Mouse (Mus musculus) limb, embryonic 12.5 days (tissue): ENCODE measurements around the gene Pik3c2a. TPM values are rescaled to one million over a fixed set of nuclear protein-coding genes. Genes with fewer than 3 reads are reported as not detected.
A peak's percentile ranks its signal among the peaks of the same experiment; 100 is the strongest.

Experiments used
- ATAC-seq: fragments of 200-750 bp; cut with Nextera tagmentation; 2 replicates; pipeline ENCODE4 v1.8.0; 2017; ENCODE audit warnings: low read depth, moderate TSS enrichment; ENCODE audit not compliant: insufficient number of reproducible peaks, insufficient read depth, low FRiP score, low TSS enrichment
- H3K27ac ChIP-seq: fragments of 300-500 bp; sonication (generic); 2 replicates; pipeline ENCODE4 v1.5.1; 2016; ENCODE audit warnings: mild to moderate bottlenecking, moderate library complexity
- H3K27me3 ChIP-seq: fragments of 300-500 bp; sonication (generic); 2 replicates; pipeline ENCODE4 v1.6.1; 2016; ENCODE audit warnings: mild to moderate bottlenecking, moderate library complexity
- H3K36me3 ChIP-seq: fragments of 300-500 bp; sonication (generic); 2 replicates; pipeline ENCODE4 v1.6.1; 2016; ENCODE audit warnings: mild to moderate bottlenecking, moderate library complexity
- H3K4me1 ChIP-seq: fragments of 300-500 bp; sonication (generic); replicated peaks from 2 replicates; pipeline ENCODE4 v1.6.1; 2016
- H3K4me2 ChIP-seq: fragments of 300-500 bp; sonication (generic); 2 replicates; pipeline ENCODE4 v1.6.1; 2016; ENCODE audit warnings: mild to moderate bottlenecking, moderate library complexity
- H3K4me3 ChIP-seq: fragments of 300-500 bp; sonication (generic); replicated peaks from 2 replicates; pipeline ENCODE4 v1.5.1; 2016; ENCODE audit warnings: mild to moderate bottlenecking
- H3K9ac ChIP-seq: fragments of 300-500 bp; sonication (generic); replicated peaks from 2 replicates; pipeline ENCODE4 v1.6.1; 2016; ENCODE audit warnings: mild to moderate bottlenecking, moderate library complexity
- H3K9me3 ChIP-seq: fragments of 300-500 bp; sonication (generic); 2 replicates; pipeline ENCODE4 v1.6.1; 2016; ENCODE audit warnings: mild to moderate bottlenecking, moderate library complexity
- WGBS: fragments of 180-500 bp; shearing (Covaris S2); methylation state at CpG from one replicate; pipeline ENCODE4 v1.1.7; 2016; 5-methylcytosine and 5-hydroxymethylcytosine counted together
- polyA plus RNA-seq: library from polyadenylated mRNA; unstranded; fragments of >200 nt; fragmentation: Nextera tagmentation; extraction: Ambion mirVana; gene quantifications from 2 replicates; pipeline ENCODE4 v1.2.1, GENCODE M21; 2016

Gene Pik3c2a
- polyA plus RNA-seq, 1 experiment from 2014 or later: 38.5 TPM

DNA sequence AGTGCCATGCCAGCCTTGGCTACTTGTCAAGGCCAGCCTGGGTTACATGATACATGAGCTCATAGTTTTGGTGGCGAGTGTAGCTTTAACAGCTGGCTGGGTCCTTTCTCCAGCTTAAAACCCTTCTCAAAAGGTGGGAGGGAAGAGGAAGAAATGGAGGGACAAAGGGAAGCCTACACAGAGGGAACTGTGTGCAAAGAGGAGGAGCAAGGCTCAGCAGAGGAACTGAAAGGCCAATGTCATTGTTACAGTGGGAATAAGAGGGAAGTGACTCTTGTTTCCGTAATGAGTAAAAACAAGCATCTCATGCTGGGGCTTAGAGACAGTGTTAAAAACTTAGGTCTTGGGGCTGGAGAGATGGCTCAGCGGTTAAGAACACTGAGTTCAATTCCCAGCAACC, 3.4 kb upstream of the Pik3c2a start:
- no peaks in the 10 kb centered on the region for H3K36me3 ChIP-seq
- no peaks in the 10 kb centered on the region for H3K9me3 ChIP-seq
- peaks cover 19% of the 10 kb centered on the region for H3K4me1 ChIP-seq
- H3K4me3 ChIP-seq: no peak overlapping the region
- no peak overlapping the region for H3K4me2 ChIP-seq
- no peak for ATAC-seq
- H3K9ac ChIP-seq: no peak overlapping the region
- H3K27me3 ChIP-seq: no peaks in the 10 kb centered on the region
- H3K27ac ChIP-seq: no peak overlapping the region
- WGBS: 80% methylated on average over 3 of the region's 3 CpGs

DNA sequence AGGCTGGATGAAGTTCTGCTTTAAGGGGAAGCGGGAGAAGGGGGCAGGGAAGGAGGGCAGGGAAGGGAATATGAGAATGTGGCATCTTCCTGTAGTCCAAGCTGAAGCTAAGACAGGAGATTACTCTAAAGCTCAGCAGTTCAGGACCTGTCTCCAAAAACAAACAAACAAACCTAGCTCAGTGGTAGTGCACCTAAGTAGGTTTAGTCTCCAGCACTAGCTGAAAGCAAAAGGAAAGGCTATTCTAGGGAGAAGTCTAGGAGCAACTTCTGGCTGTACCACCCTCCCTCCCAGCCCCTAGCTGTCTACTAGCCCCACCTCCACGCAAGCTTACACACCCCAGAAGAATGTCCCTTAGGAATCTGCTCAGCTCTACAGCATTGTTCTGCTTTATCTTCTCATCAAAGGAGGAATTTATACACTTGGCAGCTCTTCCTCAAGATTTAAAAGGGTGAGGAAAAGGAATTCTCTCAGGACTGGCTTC, 1.1 kb upstream of the Pik3c2a start:
- Histone ChIP-seq H3K9me3 (no peaks in the 10 kb centered on the region), H3K4me2 (peak overlapping the region; percentile 82), H3K36me3 (no peaks in the 10 kb centered on the region), H3K27me3 (no peaks in the 10 kb centered on the region), H3K9ac (peak overlapping the region; percentile 66), H3K27ac (peak overlapping the region; percentile 95), H3K4me3 (peak overlapping the region; percentile 93), H3K4me1 (peaks cover 27% of the 10 kb centered on the region)
- 0% methylated on average over 2 of the region's 2 CpGs for WGBS
- ATAC-seq: no peak

DNA sequence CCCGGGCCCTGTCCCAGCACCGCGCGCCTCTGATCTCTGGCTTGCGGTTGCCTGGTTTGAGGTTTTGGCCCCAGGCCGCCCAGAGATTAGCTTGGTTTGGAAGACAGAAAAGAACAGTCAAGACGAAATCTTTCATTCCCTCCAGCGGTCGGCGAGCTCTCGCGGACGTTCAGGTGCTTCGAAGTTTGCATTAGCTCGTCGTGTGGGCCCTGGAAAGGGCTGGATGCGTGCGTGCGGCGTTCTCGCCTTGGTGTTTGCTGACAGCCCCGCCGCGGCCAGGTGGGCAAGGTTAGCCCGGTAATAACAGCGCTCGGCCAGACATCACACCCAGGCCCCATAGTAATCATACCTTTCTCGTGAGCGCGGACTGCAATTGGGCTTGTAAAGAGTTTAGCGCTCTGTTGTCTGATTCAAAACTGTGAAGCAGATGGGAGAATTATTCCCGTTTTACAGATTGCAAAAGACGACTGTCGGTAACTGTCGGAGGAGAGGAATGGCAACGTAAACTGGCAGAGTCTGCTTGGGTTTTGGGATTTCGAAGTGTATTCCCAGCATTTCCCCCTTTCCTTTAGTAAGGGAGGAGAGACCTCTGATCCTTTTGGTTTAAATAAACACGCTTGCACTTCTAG, 562 bp upstream of the Pik3c2a start:
- ATAC-seq: no peak
- WGBS: under 1% methylated on average over 38 of the region's 38 CpGs

DNA sequence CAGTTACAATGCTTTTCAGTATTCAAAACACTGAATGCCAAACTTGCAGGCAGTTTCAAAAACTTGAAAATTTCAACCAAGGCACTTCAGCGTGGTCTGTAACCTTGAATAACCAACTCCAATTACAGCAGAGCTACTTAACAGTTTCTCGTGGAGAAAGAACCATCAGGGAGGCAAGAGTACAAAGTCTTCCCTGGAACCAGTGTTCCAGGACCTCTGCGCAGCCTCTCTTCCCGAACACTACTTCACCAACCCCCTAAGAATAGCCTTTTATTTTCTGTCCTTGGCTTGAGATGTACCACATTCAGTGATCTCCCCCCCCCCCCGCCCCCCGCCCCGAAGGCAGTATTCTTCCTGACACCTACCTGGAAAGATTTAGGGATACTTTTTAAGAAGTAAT, 1.0 kb downstream of the Pik3c2a start:
- Histone ChIP-seq H3K27me3 (no peaks in the 10 kb centered on the region), H3K9ac (peak overlapping the region; percentile 96), H3K27ac (no peak overlapping the region), H3K4me2 (peak overlapping the region; percentile 82), H3K9me3 (no peaks in the 10 kb centered on the region), H3K4me1 (peaks cover 27% of the 10 kb centered on the region), H3K36me3 (peaks cover 6% of the 10 kb centered on the region; the same call in 1 of the 2 replicates), H3K4me3 (peak overlapping the region; percentile 93)
- ATAC-seq: no peak
- 6% methylated on average over 7 of the region's 7 CpGs for WGBS

More for the DNA sequence above, 562 bp upstream of the Pik3c2a start:
- peak overlapping the region; percentile 66 for H3K9ac ChIP-seq
- H3K27me3 ChIP-seq: no peaks in the 10 kb centered on the region
- H3K4me1 ChIP-seq: peaks cover 27% of the 10 kb centered on the region
- H3K4me3 ChIP-seq: peak overlapping the region; percentile 93
- H3K4me2 ChIP-seq: peak overlapping the region; percentile 82
- H3K27ac ChIP-seq: peak overlapping the region; percentile 95
- H3K36me3 ChIP-seq: no peaks in the 10 kb centered on the region; the same call in 1 of the 2 replicates
- no peaks in the 10 kb centered on the region for H3K9me3 ChIP-seq

DNA sequence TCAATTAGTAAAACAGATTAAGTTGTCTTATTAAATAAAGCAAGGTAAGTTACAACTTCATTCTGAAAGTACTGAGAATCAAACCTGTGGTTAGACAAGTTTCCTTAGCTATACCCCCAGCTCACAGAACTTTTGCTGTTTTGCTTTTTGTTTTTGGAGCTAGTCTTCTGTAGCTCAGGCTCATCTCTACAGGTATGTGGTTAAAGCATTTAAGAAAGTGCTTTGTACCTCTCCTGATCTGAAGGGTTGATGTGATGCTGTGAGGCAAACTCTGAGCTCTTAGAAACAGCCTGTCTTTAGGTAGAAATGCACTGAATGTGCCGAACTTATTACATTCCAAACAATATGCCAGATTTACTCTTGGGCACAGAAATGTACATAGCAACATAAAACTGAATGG, 1.9 kb downstream of the Pik3c2a start:
- Histone ChIP-seq H3K9me3 (no peaks in the 10 kb centered on the region), H3K4me3 (peak overlapping the region; percentile 93; the same call in 1 of the 2 replicates), H3K9ac (no peak overlapping the region), H3K4me1 (peaks cover 27% of the 10 kb centered on the region), H3K27me3 (no peaks in the 10 kb centered on the region), H3K27ac (no peak overlapping the region), H3K36me3 (peaks cover 6% of the 10 kb centered on the region; the same call in 1 of the 2 replicates), H3K4me2 (peak overlapping the region; percentile 82)
- 82% methylated on average over 1 of the region's 1 CpGs for WGBS
- no peak for ATAC-seq

DNA sequence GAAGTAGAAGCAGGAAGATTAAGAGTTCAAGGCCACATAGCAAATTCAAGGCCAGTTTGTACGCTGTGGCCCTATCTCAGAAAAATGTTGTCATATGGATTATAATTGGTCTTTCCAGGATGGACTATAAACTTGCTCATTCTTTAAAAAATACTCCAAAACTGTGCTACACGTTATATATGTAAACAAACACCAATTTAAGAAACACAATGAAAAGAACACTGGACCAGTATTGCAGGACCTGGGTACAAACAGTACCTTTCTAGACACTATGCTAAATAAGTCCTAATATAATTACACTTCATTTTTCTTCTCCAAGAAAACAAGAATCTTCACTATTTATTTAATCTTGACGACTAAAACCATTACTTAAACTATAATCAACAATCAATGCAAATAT, 11.6 kb downstream of the Pik3c2a start:
- no peak overlapping the region for H3K4me3 ChIP-seq
- H3K27ac ChIP-seq: no peak overlapping the region
- H3K27me3 ChIP-seq: no peaks in the 10 kb centered on the region
- no peaks in the 10 kb centered on the region for H3K9me3 ChIP-seq
- no peak for ATAC-seq
- H3K4me1 ChIP-seq: no peaks in the 10 kb centered on the region
- H3K36me3 ChIP-seq: no peaks in the 10 kb centered on the region
- 90% methylated on average over 3 of the region's 3 CpGs for WGBS
- no peak overlapping the region for H3K4me2 ChIP-seq
- no peak overlapping the region for H3K9ac ChIP-seq

DNA sequence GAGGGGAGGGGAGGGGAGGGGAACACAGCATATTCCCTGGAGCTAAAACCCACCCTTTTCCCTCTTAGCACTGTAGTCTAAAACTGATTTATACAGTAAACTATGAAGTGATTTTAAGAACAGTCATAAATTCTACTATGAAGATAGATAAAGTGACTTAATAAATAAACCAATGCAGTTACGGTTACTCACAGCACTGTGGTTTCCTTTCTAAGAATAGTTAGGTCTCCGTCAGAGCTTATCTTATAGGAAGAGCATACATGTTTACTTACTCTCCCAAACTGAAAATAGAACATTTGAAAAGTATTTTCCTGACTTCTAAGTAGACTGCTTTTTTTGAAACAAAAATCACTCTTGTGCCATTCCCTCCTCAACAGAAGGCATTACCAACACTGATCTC, 12.3 kb downstream of the Pik3c2a start:
- Histone ChIP-seq H3K4me2 (no peak overlapping the region), H3K9ac (no peak overlapping the region), H3K4me3 (no peak overlapping the region), H3K4me1 (no peaks in the 10 kb centered on the region), H3K36me3 (no peaks in the 10 kb centered on the region), H3K27me3 (no peaks in the 10 kb centered on the region), H3K27ac (no peak overlapping the region), H3K9me3 (no peaks in the 10 kb centered on the region)
- no peak for ATAC-seq
- 85% methylated on average over 2 of the region's 2 CpGs for WGBS

DNA sequence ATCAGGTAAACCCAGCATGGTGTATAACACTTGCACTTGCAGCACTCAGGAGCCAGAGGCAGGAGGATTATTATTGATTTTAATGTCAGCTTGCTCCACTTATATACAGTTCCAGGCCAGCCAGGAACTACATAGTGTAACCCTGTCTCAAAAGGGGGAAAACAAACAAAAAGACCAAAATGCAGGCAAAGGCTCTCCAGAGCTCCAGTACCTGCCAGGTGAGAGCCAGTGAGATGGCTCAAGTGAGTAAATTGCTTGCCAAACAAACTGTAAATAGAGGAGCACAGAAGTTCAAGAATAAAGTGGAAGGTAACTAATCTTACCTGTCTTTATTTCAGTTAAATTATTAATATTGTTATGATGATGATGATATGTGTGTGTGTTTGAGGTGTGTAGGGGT, 16.0 kb downstream of the Pik3c2a start:
- Histone ChIP-seq H3K4me3 (no peak overlapping the region), H3K9ac (no peak overlapping the region), H3K4me1 (no peaks in the 10 kb centered on the region), H3K27ac (no peak overlapping the region), H3K4me2 (no peak overlapping the region), H3K9me3 (no peaks in the 10 kb centered on the region), H3K36me3 (no peaks in the 10 kb centered on the region; the same call in 1 of the 2 replicates), H3K27me3 (no peaks in the 10 kb centered on the region)
- ATAC-seq: no peak

DNA sequence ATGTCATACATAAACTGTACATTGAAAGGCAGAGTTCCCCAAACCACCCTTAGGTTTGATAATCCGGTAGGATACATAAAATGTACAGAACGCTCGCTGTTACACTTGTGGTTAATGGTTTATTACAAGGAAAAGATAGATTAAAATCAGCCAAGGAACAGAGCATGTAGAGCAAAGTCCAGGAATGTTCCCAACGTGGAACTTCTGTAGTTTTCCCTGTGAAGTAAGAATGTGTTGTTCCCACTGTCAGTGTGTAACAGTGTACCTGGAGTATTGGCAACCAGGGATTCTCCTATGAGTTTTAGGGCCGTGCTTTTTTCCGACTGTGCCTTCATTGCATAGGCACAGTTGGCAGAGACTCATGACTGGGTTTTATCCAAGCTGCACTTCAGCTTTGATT, 17.5 kb downstream of the Pik3c2a start:
- H3K36me3 ChIP-seq: no peaks in the 10 kb centered on the region; the same call in 1 of the 2 replicates
- no peak overlapping the region for H3K4me3 ChIP-seq
- ATAC-seq: no peak
- no peaks in the 10 kb centered on the region for H3K4me1 ChIP-seq
- no peaks in the 10 kb centered on the region for H3K9me3 ChIP-seq
- H3K27ac ChIP-seq: no peak overlapping the region
- no peak overlapping the region for H3K9ac ChIP-seq
- 92% methylated on average over 6 of the region's 6 CpGs for WGBS
- no peak overlapping the region for H3K4me2 ChIP-seq
- H3K27me3 ChIP-seq: no peaks in the 10 kb centered on the region

DNA sequence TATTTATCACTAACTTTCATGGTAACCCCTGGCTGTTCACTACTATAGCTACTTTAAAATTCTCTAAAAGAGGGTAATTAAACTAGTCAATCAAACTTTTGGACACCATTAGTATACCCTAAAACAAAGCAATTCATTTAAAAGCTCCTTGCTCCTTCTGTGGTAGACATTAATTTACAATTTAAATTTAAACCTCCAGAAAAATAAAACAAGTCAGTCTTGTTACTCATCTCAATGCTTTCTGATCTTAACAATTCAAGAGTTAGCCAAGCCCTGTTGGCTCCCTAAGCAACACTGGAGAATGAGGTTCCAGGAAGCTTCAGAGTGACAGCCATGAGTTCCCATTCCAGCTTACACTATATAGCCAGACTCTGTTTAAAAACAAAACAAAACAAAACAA, 22.2 kb downstream of the Pik3c2a start:
- Histone ChIP-seq H3K27ac (no peak overlapping the region), H3K27me3 (no peaks in the 10 kb centered on the region), H3K4me3 (no peak overlapping the region), H3K9ac (no peak overlapping the region), H3K9me3 (no peaks in the 10 kb centered on the region), H3K4me2 (no peak overlapping the region), H3K36me3 (peaks cover 17% of the 10 kb centered on the region), H3K4me1 (no peaks in the 10 kb centered on the region)
- ATAC-seq: no peak

DNA sequence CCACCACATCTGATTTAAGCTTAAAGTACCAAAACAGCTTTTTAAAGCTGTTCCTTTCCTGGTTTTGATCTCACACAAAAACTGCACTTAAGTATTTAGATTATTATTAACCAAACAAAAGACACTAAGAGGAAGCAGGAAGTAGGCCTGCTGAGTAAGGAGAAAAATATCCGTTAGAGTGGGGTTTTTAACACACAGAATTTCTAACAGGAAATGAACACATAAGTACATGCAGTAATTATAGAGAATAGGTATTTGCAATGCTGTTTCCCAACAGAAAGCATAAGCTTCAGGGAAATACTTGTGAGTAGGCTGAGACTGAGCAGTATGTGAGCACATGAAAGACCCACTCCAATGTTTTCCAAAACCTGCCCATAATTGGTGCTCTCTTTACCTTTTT, 33.8 kb downstream of the Pik3c2a start:
- no peak overlapping the region for H3K4me2 ChIP-seq
- no peak overlapping the region for H3K4me3 ChIP-seq
- H3K36me3 ChIP-seq: peaks cover 8% of the 10 kb centered on the region; the same call in 1 of the 2 replicates
- no peak overlapping the region for H3K9ac ChIP-seq
- H3K4me1 ChIP-seq: 0 out of 2 replicates have a peak, but pooled peaks cover 3% of the 10 kb centered on the region
- no peaks in the 10 kb centered on the region for H3K9me3 ChIP-seq
- no peaks in the 10 kb centered on the region for H3K27me3 ChIP-seq
- WGBS: 28% methylated on average over 1 of the region's 1 CpGs
- ATAC-seq: no peak
- H3K27ac ChIP-seq: no peak overlapping the region

DNA sequence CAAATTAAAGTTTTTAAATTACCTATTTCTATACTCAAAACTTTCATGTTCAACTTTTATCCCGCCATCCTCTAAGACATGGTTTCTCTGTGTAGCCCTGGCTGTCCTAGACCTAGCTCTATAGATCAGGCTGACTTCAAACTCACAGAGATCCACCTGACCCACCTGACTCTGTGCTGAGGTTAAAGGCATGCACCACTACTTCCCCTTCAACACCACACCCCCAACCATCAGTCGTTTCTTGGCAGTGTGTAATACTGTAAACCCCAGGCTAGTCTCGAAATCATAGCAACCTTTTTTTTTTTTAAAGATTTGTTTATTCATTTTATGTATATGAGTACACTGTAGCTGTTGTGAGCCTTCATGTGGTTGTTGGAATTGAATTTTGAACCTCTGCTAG, 50.9 kb downstream of the Pik3c2a start:
- no peaks in the 10 kb centered on the region for H3K4me1 ChIP-seq
- H3K9ac ChIP-seq: no peak overlapping the region
- H3K9me3 ChIP-seq: no peaks in the 10 kb centered on the region
- H3K4me2 ChIP-seq: no peak overlapping the region
- no peak overlapping the region for H3K27ac ChIP-seq
- ATAC-seq: no peak
- no peaks in the 10 kb centered on the region for H3K27me3 ChIP-seq
- WGBS: 83% methylated on average over 3 of the region's 3 CpGs
- peaks cover 3% of the 10 kb centered on the region; the same call in 1 of the 2 replicates for H3K36me3 ChIP-seq
- no peak overlapping the region for H3K4me3 ChIP-seq
